Mouse (Mus musculus) central nervous system, embryonic 14 days (tissue): ENCODE data around the gene Chchd2. TPM values are rescaled to one million over a fixed set of nuclear protein-coding genes. Genes with fewer than 3 reads are reported as not detected.

ENCODE experiments used
- polyA plus RNA-seq: library from polyadenylated mRNA; depleted of rRNA; stranded (reverse); fragments of >200 nt; gene quantifications from 2 replicates; pipeline ENCODE4 v1.2.3, GENCODE M21; 2012; rRNA removed

The Chchd2 gene
- 857 and 982 TPM in 2 replicates for polyA plus RNA-seq

GRCm38 (mm10) chr5:129886911-129887636 is at the start of gene Chchd2:
Chchd2 (minus strand) TSS chr5:129887470.

GRCm38 (mm10) chr5:129908242-129908965 is 21.1 kb upstream of the Chchd2 start, which contains the start of gene Nupr1l:
Nupr1l (plus strand) TSS chr5:129908540.

GRCm38 (mm10) chr5:129898449-129898848 is 11.2 kb upstream of the Chchd2 start, which contains the start of gene Phkg1:
Phkg1 (minus strand) TSS chr5:129898549.

GRCm38 (mm10) chr5:129895198-129896088 is 8.2 kb upstream of the Chchd2 start, which contains the start of gene Zbed5:
Zbed5 (plus strand) TSS chr5:129895723.

GRCm38 (mm10) chr5:129846752-129847557 is 40.3 kb downstream of the Chchd2 start, which contains the start of gene Sumf2:
Sumf2 (plus strand) TSS chr5:129846986.

Other genes with a start within 250 kb of the Chchd2 start
- 6.1 and 6.2 TPM in 2 replicates for gene Zfp11, start 217.4 kb downstream of the Chchd2 start, polyA plus RNA-seq
- gene Sept14, start 179.0 kb downstream of the Chchd2 start, polyA plus RNA-seq, result not detected in 2 replicates
- gene Mrps17, start 172.0 kb downstream of the Chchd2 start, polyA plus RNA-seq, result 119 and 139 TPM in 2 replicates
- 65.8 and 70.3 TPM in 2 replicates for gene Nipsnap2, start 162.4 kb downstream of the Chchd2 start, polyA plus RNA-seq
- 18.5 and 25.4 TPM in 2 replicates for gene Psph, start 100.0 kb downstream of the Chchd2 start, polyA plus RNA-seq
- 25.5 and 31.3 TPM in 2 replicates for gene Sumf2, start 40.5 kb downstream of the Chchd2 start, polyA plus RNA-seq
- gene Zbed5, start 8.3 kb upstream of the Chchd2 start, polyA plus RNA-seq, result 11.7 TPM in 2 replicates
- 0.21 and 0.29 TPM in 2 replicates for gene Phkg1, start 11.1 kb upstream of the Chchd2 start, polyA plus RNA-seq
- 6.0 and 8.0 TPM in 2 replicates for gene Nupr1l, start 21.1 kb upstream of the Chchd2 start, polyA plus RNA-seq
- gene Vkorc1l1, start 54.5 kb upstream of the Chchd2 start, polyA plus RNA-seq, result 34.1 and 35.6 TPM in 2 replicates
- 18.2 and 24.5 TPM in 2 replicates for gene Gusb, start 115.6 kb upstream of the Chchd2 start, polyA plus RNA-seq
- 21.9 and 27.2 TPM in 2 replicates for gene Asl, start 141.8 kb upstream of the Chchd2 start, polyA plus RNA-seq
- gene Crcp, start 141.8 kb upstream of the Chchd2 start, polyA plus RNA-seq, result 52.4 and 57.6 TPM in 2 replicates
- gene Tpst1, start 185.9 kb upstream of the Chchd2 start, polyA plus RNA-seq, result 38.9 and 40.8 TPM in 2 replicates